Mouse (Mus musculus): ENCODE measurements around the gene Cib2.
"Not testable (repeated sequence)": the region's sequence is repeated elsewhere in the genome, so short reads cannot be mapped to it uniquely, and the experiment has no call there.

Gene Cib2

GRCm38 (mm10) chr9:54559771-54560471 is at the start of gene Cib2:
TSS of gene Cib2 (minus strand) at chr9:54560218.
- TF ChIP-seq NANOG (IDR thresholded peaks at IDR 0.05; ENCODE audit: borderline replicate concordance, low read length) (no peak), CTCF (conservative IDR thresholded peaks at IDR 0.05; ENCODE audit: low read length) (no peak), POU5F1 (IDR thresholded peaks at IDR 0.05; ENCODE audit: borderline replicate concordance, low read length) (no peak)
- no peaks in the 10 kb centered on the region for H3K36me3 ChIP-seq (ENCODE audit: insufficient read depth, low read length)

GRCm38 (mm10) chr9:54604886-54605285 is 44.9 kb upstream of the Cib2 start:
- H3K9me3 ChIP-seq (ENCODE audit: low read length) = no peaks in the 10 kb centered on the region
- H3K27me3 ChIP-seq (ENCODE audit: insufficient read depth, low read length) = peaks cover 15% of the 10 kb centered on the region; the same call in 1 of the 2 replicates
- H3K4me3 ChIP-seq (replicated peaks; ENCODE audit: low read length) = no peak overlapping the region
- TF ChIP-seq NANOG (IDR thresholded peaks at IDR 0.05; ENCODE audit: borderline replicate concordance, low read length) = no peak
- TF ChIP-seq CTCF (conservative IDR thresholded peaks at IDR 0.05; ENCODE audit: low read length) = peak; percentile 65
- H3K4me1 ChIP-seq (replicated peaks; ENCODE audit: low read depth, low read length) = peaks cover 28% of the 10 kb centered on the region
- peaks cover 59% of the 10 kb centered on the region for H3K36me3 ChIP-seq (ENCODE audit: insufficient read depth, low read length)

More at GRCm38 (mm10) chr9:54559771-54560471, at the start of gene Cib2:
- Histone ChIP-seq H3K9me3 (ENCODE audit: low read length) (no peaks in the 10 kb centered on the region), H3K27me3 (ENCODE audit: insufficient read depth, low read length) (peaks cover 43% of the 10 kb centered on the region), H3K4me3 (replicated peaks; ENCODE audit: low read length) (peak within 1 kb of the TSS; percentile 77), H3K4me1 (replicated peaks; ENCODE audit: low read depth, low read length) (peaks cover 14% of the 10 kb centered on the region)

GRCm38 (mm10) chr9:54604131-54604654 is 44.2 kb upstream of the Cib2 start:
- no peak overlapping the region for H3K4me3 ChIP-seq (replicated peaks; ENCODE audit: low read length)
- TF ChIP-seq POU5F1 (IDR thresholded peaks at IDR 0.05; ENCODE audit: borderline replicate concordance, low read length) = no peak
- TF ChIP-seq CTCF (conservative IDR thresholded peaks at IDR 0.05; ENCODE audit: low read length) = no peak
- TF ChIP-seq NANOG (IDR thresholded peaks at IDR 0.05; ENCODE audit: borderline replicate concordance, low read length) = no peak
- no peaks in the 10 kb centered on the region for H3K9me3 ChIP-seq (ENCODE audit: low read length)
- peaks cover 21% of the 10 kb centered on the region for H3K4me1 ChIP-seq (replicated peaks; ENCODE audit: low read depth, low read length)
- peaks cover 65% of the 10 kb centered on the region for H3K36me3 ChIP-seq (ENCODE audit: insufficient read depth, low read length)
- H3K27me3 ChIP-seq (ENCODE audit: insufficient read depth, low read length) = peaks cover 8% of the 10 kb centered on the region; the same call in 1 of the 2 replicates

GRCm38 (mm10) chr9:54602916-54603315 is 42.9 kb upstream of the Cib2 start:
- H3K4me3 ChIP-seq (replicated peaks; ENCODE audit: low read length) = no peak overlapping the region
- H3K27me3 ChIP-seq (ENCODE audit: insufficient read depth, low read length) = no peaks in the 10 kb centered on the region
- peaks cover 15% of the 10 kb centered on the region for H3K4me1 ChIP-seq (replicated peaks; ENCODE audit: low read depth, low read length)
- no peak for TF ChIP-seq NANOG (IDR thresholded peaks at IDR 0.05; ENCODE audit: borderline replicate concordance, low read length)
- TF ChIP-seq CTCF (conservative IDR thresholded peaks at IDR 0.05; ENCODE audit: low read length) = no peak
- TF ChIP-seq POU5F1 (IDR thresholded peaks at IDR 0.05; ENCODE audit: borderline replicate concordance, low read length) = no peak
- H3K36me3 ChIP-seq (ENCODE audit: insufficient read depth, low read length) = peaks cover 78% of the 10 kb centered on the region
- H3K9me3 ChIP-seq (ENCODE audit: low read length) = no peaks in the 10 kb centered on the region

- Histone ChIP-seq H3K4me3 (replicated peaks; ENCODE audit: low read length) (no peak overlapping the region), H3K36me3 (ENCODE audit: insufficient read depth, low read length) (peaks cover 84% of the 10 kb centered on the region), H3K27me3 (ENCODE audit: insufficient read depth, low read length) (no peaks in the 10 kb centered on the region), H3K4me1 (replicated peaks; ENCODE audit: low read depth, low read length) (peaks cover 15% of the 10 kb centered on the region), H3K9me3 (ENCODE audit: low read length) (no peaks in the 10 kb centered on the region)
- TF ChIP-seq CTCF (conservative IDR thresholded peaks at IDR 0.05; ENCODE audit: low read length) = no peak
- no peak for TF ChIP-seq POU5F1 (IDR thresholded peaks at IDR 0.05; ENCODE audit: borderline replicate concordance, low read length)
- TF ChIP-seq NANOG (IDR thresholded peaks at IDR 0.05; ENCODE audit: borderline replicate concordance, low read length) = no peak
These were observed 42.4 kb upstream of the Cib2 start for GRCm38 (mm10) chr9:54602386-54602785.

- TF ChIP-seq CTCF (conservative IDR thresholded peaks at IDR 0.05; ENCODE audit: low read length) (no peak), NANOG (IDR thresholded peaks at IDR 0.05; ENCODE audit: borderline replicate concordance, low read length) (no peak), POU5F1 (IDR thresholded peaks at IDR 0.05; ENCODE audit: borderline replicate concordance, low read length) (no peak)
- no peaks in the 10 kb centered on the region for H3K9me3 ChIP-seq (ENCODE audit: low read length)
- no peak overlapping the region for H3K4me3 ChIP-seq (replicated peaks; ENCODE audit: low read length)
- peaks cover 93% of the 10 kb centered on the region for H3K36me3 ChIP-seq (ENCODE audit: insufficient read depth, low read length)
- peaks cover 31% of the 10 kb centered on the region for H3K4me1 ChIP-seq (replicated peaks; ENCODE audit: low read depth, low read length)
- H3K27me3 ChIP-seq (ENCODE audit: insufficient read depth, low read length) = no peaks in the 10 kb centered on the region
These were observed 36.9 kb upstream of the Cib2 start for GRCm38 (mm10) chr9:54596752-54597465.

GRCm38 (mm10) chr9:54593652-54594051 is 33.6 kb upstream of the Cib2 start:
- H3K36me3 ChIP-seq (ENCODE audit: insufficient read depth, low read length) = peaks cover 93% of the 10 kb centered on the region
- H3K9me3 ChIP-seq (ENCODE audit: low read length); H3K27me3 ChIP-seq (ENCODE audit: insufficient read depth, low read length): not testable (repeated sequence)
- peaks cover 39% of the 10 kb centered on the region for H3K4me1 ChIP-seq (replicated peaks; ENCODE audit: low read depth, low read length)
- H3K4me3 ChIP-seq (replicated peaks; ENCODE audit: low read length) = peak overlapping the region; percentile 71

- no peak for TF ChIP-seq NANOG (IDR thresholded peaks at IDR 0.05; ENCODE audit: borderline replicate concordance, low read length)
- TF ChIP-seq POU5F1 (IDR thresholded peaks at IDR 0.05; ENCODE audit: borderline replicate concordance, low read length) = no peak
- TF ChIP-seq CTCF (conservative IDR thresholded peaks at IDR 0.05; ENCODE audit: low read length) = no peak
- Histone ChIP-seq H3K9me3 (ENCODE audit: low read length) (no peaks in the 10 kb centered on the region), H3K36me3 (ENCODE audit: insufficient read depth, low read length) (peaks cover 51% of the 10 kb centered on the region), H3K4me1 (replicated peaks; ENCODE audit: low read depth, low read length) (peaks cover 46% of the 10 kb centered on the region), H3K27me3 (ENCODE audit: insufficient read depth, low read length) (no peaks in the 10 kb centered on the region), H3K4me3 (replicated peaks; ENCODE audit: low read length) (0 out of 2 replicates have a peak overlapping the region, but pooled peaks have one; percentile 99)
These were observed 27.8 kb upstream of the Cib2 start for GRCm38 (mm10) chr9:54587863-54588262.
